Mouse (Mus musculus): ENCODE results near the gene Gm21969.

GRCm38 (mm10) chr4:139596715-139597114 is 6.3 kb upstream of the Gm21969 start:
- no peak for TF ChIP-seq POLR2A (IDR thresholded peaks at IDR 0.05; ENCODE audit: insufficient read depth, low read depth, low read length)
- no peak for TF ChIP-seq CTCF (IDR thresholded peaks at IDR 0.05; ENCODE audit: insufficient read depth, low read depth, low read length)
